Mouse (Mus musculus): Measurements from ENCODE around the gene Alpk3.

Gene Alpk3

GRCm38 (mm10) chr7:81057471-81057870, at the start of gene Alpk3:
TSS of gene Alpk3 (plus strand) at chr7:81057600.
- DNase-seq (ENCODE audit: low read depth, low spot score), result no peak

GRCm38 (mm10) chr7:81008285-81008684, 49.1 kb upstream of the Alpk3 start:
- no peak for DNase-seq (ENCODE audit: low read depth, low spot score)

- DNase-seq (ENCODE audit: low read depth, low spot score), result no peak
Observed at GRCm38 (mm10) chr7:81011576-81011975, 45.8 kb upstream of the Alpk3 start.

- no peak for DNase-seq (ENCODE audit: low read depth, low spot score)
Observed at GRCm38 (mm10) chr7:81020307-81020706, 37.1 kb upstream of the Alpk3 start.

GRCm38 (mm10) chr7:81022731-81023130, 34.7 kb upstream of the Alpk3 start:
- DNase-seq (ENCODE audit: low read depth, low spot score), result no peak

- no peak for DNase-seq (ENCODE audit: low read depth, low spot score)
Observed at GRCm38 (mm10) chr7:81024118-81024517, 33.3 kb upstream of the Alpk3 start.

GRCm38 (mm10) chr7:81024651-81025050, 32.7 kb upstream of the Alpk3 start:
- DNase-seq (ENCODE audit: low read depth, low spot score), result no peak

GRCm38 (mm10) chr7:81025751-81026150, 31.6 kb upstream of the Alpk3 start:
- DNase-seq (ENCODE audit: low read depth, low spot score), result no peak

GRCm38 (mm10) chr7:81039711-81040110, 17.7 kb upstream of the Alpk3 start:
- no peak for DNase-seq (ENCODE audit: low read depth, low spot score)

GRCm38 (mm10) chr7:81043023-81043620, 14.3 kb upstream of the Alpk3 start:
- no peak for DNase-seq (ENCODE audit: low read depth, low spot score)

- no peak for DNase-seq (ENCODE audit: low read depth, low spot score)
Observed at GRCm38 (mm10) chr7:81047847-81048246, 9.6 kb upstream of the Alpk3 start.

GRCm38 (mm10) chr7:81048513-81048912, 8.9 kb upstream of the Alpk3 start:
- DNase-seq (ENCODE audit: low read depth, low spot score), result no peak

GRCm38 (mm10) chr7:81049966-81050365, 7.4 kb upstream of the Alpk3 start:
- DNase-seq (ENCODE audit: low read depth, low spot score), result no peak

GRCm38 (mm10) chr7:81055709-81056370, 1.6 kb upstream of the Alpk3 start:
- DNase-seq (ENCODE audit: low read depth, low spot score), result no peak

GRCm38 (mm10) chr7:81057901-81058711, 706 bp downstream of the Alpk3 start:
- peak; percentile 49 for DNase-seq (ENCODE audit: low read depth, low spot score)

GRCm38 (mm10) chr7:81058712-81059154, 1.3 kb downstream of the Alpk3 start:
- DNase-seq (ENCODE audit: low read depth, low spot score), result no peak

- DNase-seq (ENCODE audit: low read depth, low spot score), result no peak
Observed at GRCm38 (mm10) chr7:81059388-81059787, 2.0 kb downstream of the Alpk3 start.

GRCm38 (mm10) chr7:81060908-81061307, 3.5 kb downstream of the Alpk3 start:
- peak; percentile 49 for DNase-seq (ENCODE audit: low read depth, low spot score)

- no peak for DNase-seq (ENCODE audit: low read depth, low spot score)
Observed at GRCm38 (mm10) chr7:81061936-81062335, 4.5 kb downstream of the Alpk3 start.

- DNase-seq (ENCODE audit: low read depth, low spot score), result no peak
Observed at GRCm38 (mm10) chr7:81063332-81063731, 5.9 kb downstream of the Alpk3 start.

GRCm38 (mm10) chr7:81066714-81067113, 9.3 kb downstream of the Alpk3 start:
- DNase-seq (ENCODE audit: low read depth, low spot score), result no peak

GRCm38 (mm10) chr7:81072463-81072862, 15.1 kb downstream of the Alpk3 start:
- no peak for DNase-seq (ENCODE audit: low read depth, low spot score)

- DNase-seq (ENCODE audit: low read depth, low spot score), result no peak
Observed at GRCm38 (mm10) chr7:81073273-81073672, 15.9 kb downstream of the Alpk3 start.
